In the genomic region with DNA sequence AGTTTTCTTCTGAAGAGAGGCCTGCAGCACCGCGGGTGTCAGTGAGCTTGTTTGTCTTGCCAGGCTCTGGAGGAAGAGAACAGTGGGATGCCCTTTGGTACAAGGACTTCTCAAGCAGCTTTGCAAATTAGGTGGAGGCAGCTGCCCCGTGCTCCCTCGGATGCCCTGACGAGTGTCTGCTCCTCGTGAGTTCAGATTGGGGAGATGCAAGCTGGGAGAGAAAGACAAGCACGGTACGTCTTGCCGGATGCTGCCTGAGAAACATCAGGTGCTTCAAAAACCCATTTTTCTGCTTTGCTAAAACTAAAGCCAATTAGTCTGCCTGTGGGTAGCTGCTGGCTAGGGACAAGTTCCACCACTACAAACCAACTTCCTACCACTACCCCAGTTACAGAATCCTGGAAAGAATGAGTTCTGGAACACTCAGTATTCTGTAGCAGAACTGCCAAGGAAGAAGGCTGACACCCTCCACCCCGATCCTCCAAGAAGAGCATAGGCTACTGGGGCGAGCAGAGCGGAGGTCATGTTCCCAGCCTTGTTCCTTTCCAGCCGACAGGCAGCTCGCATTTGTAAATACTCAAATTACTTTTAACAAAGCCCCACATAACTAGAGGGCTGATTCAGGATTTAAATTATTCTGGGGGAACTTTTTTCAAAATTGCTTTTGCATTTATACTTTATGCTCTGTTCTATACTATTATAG, we compare ENCODE assay signal across 9 mouse cellular contexts.
DNase-seq lines count a peak whose midpoint lies in the region; ATAC-seq lines count a peak whose summit lies in the region.
"Had no signal": no experiment of that assay in that cellular context is flagged by ENCODE, and none has a peak within 500 bp of the region (broad histone marks: within the 10 kb centered on the region; RNA-seq: fewer than 3 reads in every experiment).

No protein-coding gene starts in this region.

- no peak overlapping the region for H3K4me3 ChIP-seq in neural tube, embryonic 11.5 days (ENCODE audit: low read depth, low read length)
- no peak overlapping the region for H3K4me3 ChIP-seq in hindbrain, embryonic 14.5 days (replicated peaks; ENCODE audit: low read length)

- H3K9ac ChIP-seq in neural tube, embryonic 11.5 days (ENCODE audit: low read length), result no peak overlapping the region
- H3K9ac ChIP-seq in hindbrain, embryonic 14.5 days, result no peak overlapping the region

- peak; percentile 40 for DNase-seq in embryo, embryonic 10 days (ENCODE audit: low spot score)
- no peak for DNase-seq in embryo, embryonic 11 days
- peak; percentile 47 for DNase-seq in neural tube, embryonic 11.5 days (ENCODE audit: low spot score)
- no peak for DNase-seq in neural tube, embryonic 10.5 days (ENCODE audit: extremely low spot score, low spot score)
- no peak for DNase-seq in hindbrain, embryonic 14.5 days (ENCODE audit: low spot score)
- peak; percentile 42 for DNase-seq in retina, postnatal 1 day
- DNase-seq in urinary bladder, adult 18-20 months (ENCODE audit: low spot score in 2 of 2), result no peak
- DNase-seq in layer of hippocampus, adult 11-12 months (ENCODE audit: low spot score), result no peak
- DNase-seq: heart, postnatal 10 days had no signal

- H3K4me1 ChIP-seq in neural tube, embryonic 11.5 days (ENCODE audit: control insufficient read depth, insufficient read depth, low read length), result peaks cover 9% of the 10 kb centered on the region
- H3K4me1 ChIP-seq in hindbrain, embryonic 14.5 days (replicated peaks; ENCODE audit: control insufficient read depth, insufficient read depth, low read length), result peaks cover 17% of the 10 kb centered on the region; the same call in 1 of the 2 replicates

- H3K9me3 ChIP-seq in neural tube, embryonic 11.5 days (ENCODE audit: control insufficient read depth, low read length), result no peaks in the 10 kb centered on the region
- no peaks in the 10 kb centered on the region for H3K9me3 ChIP-seq in hindbrain, embryonic 14.5 days (ENCODE audit: control insufficient read depth, low read length)

- H3K27me3 ChIP-seq in neural tube, embryonic 11.5 days (ENCODE audit: control insufficient read depth, insufficient read depth, low read length), result 0 out of 2 replicates have a peak, but pooled peaks cover 2% of the 10 kb centered on the region
- H3K27me3 ChIP-seq in hindbrain, embryonic 14.5 days (ENCODE audit: control insufficient read depth, insufficient read depth, low read length), result no peaks in the 10 kb centered on the region

- no peak for ATAC-seq in neural tube, embryonic 11.5 days (ENCODE audit: insufficient read depth, low FRiP score, low TSS enrichment)
- ATAC-seq in hindbrain, embryonic 14.5 days (ENCODE audit: low FRiP score), result no peak

- H3K4me2 ChIP-seq in neural tube, embryonic 11.5 days (ENCODE audit: low read depth), result no peak overlapping the region
- H3K4me2 ChIP-seq in hindbrain, embryonic 14.5 days (replicated peaks), result peak overlapping the region; percentile 25; the same call in 1 of the 2 replicates

- WGBS in neural tube, embryonic 11.5 days, result 11% methylated on average over 14 of the region's 14 CpGs
- 4% methylated on average over 14 of the region's 14 CpGs for WGBS in hindbrain, embryonic 14.5 days

- no peaks in the 10 kb centered on the region for H3K36me3 ChIP-seq in neural tube, embryonic 11.5 days (ENCODE audit: control insufficient read depth, insufficient read depth, low read length)
- H3K36me3 ChIP-seq in hindbrain, embryonic 14.5 days (replicated peaks; ENCODE audit: control insufficient read depth, insufficient read depth), result no peaks in the 10 kb centered on the region

- no peak overlapping the region for H3K27ac ChIP-seq in neural tube, embryonic 11.5 days (ENCODE audit: low read depth, low read length)
- H3K27ac ChIP-seq in hindbrain, embryonic 14.5 days, result no peak overlapping the region

Comparison
In these comparisons a context has a peak if more than half of its experiments do, and no peak if none do; other contexts are left out.
1. DNase-seq: peak in embryo, embryonic 10 days (single experiment), neural tube, embryonic 11.5 days (single experiment) and retina, postnatal 1 day (single experiment); none in embryo, embryonic 11 days (single experiment), neural tube, embryonic 10.5 days (single experiment), hindbrain, embryonic 14.5 days (single experiment), urinary bladder, adult 18-20 months (0 of 2) and layer of hippocampus, adult 11-12 months (single experiment).